25 mouse cellular contexts compared by ENCODE assay signal in the genomic region with DNA sequence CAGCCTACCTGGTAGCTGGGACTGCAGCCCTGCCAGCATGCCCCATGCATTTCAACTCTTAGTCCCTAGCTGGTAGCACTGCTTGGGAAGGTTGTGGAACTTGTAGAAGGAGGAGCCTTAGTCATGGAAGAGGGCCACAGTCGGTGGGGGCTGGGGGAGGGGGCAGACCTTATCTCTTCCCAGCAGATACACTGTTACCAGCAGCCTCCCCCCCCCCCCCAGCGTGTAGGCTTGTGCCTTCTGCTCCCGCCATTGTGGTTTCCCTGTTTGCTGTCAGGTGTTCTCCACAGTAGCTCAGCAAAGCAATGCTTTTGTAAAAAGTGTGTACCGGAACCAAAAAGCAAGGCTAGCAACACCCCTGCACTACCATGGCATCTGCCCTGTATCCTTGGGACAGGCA. TPM values are rescaled to one million over a fixed set of nuclear protein-coding genes. Genes with fewer than 3 reads are reported as not detected.
DNase-seq lines count a peak whose midpoint lies in the region; TF ChIP-seq lines count a peak whose summit lies in the region.
"Had no signal": no experiment of that assay in that cellular context is flagged by ENCODE, and none has a peak within 500 bp of the region (broad histone marks: within the 10 kb centered on the region; RNA-seq: fewer than 3 reads in every experiment).

No protein-coding gene starts in this region.

- H3K79me2 ChIP-seq in MEL (ENCODE audit: control insufficient read depth, insufficient read depth, low read length, poor library complexity) = no peaks in the 10 kb centered on the region

- no peaks in the 10 kb centered on the region for H3K36me3 ChIP-seq in heart, embryonic 10.5 days
- H3K36me3 ChIP-seq in MEL (ENCODE audit: control insufficient read depth in 1 of 2, insufficient read depth in 2 of 2, low read length in 2 of 2) = peaks cover 3 to 4% of the 10 kb centered on the region in 2 experiments
- H3K36me3 ChIP-seq: G1E had no signal

- H3K9ac ChIP-seq in MEL (ENCODE audit: control insufficient read depth, low read depth, low read length, poor library complexity, severe bottlenecking) = no peak overlapping the region

- H3K27me3 ChIP-seq in heart, embryonic 10.5 days (ENCODE audit: insufficient read depth, poor library complexity, severe bottlenecking) = no peaks in the 10 kb centered on the region
- no peaks in the 10 kb centered on the region for H3K27me3 ChIP-seq in MEL (ENCODE audit: control insufficient read depth in 1 of 2, insufficient read depth in 2 of 2, low read length in 2 of 2)
- H3K27me3 ChIP-seq: Patski had no signal

- H3K27ac ChIP-seq in heart, embryonic 10.5 days = no peak overlapping the region
- no peak overlapping the region for H3K27ac ChIP-seq in MEL (ENCODE audit: control insufficient read depth, low read depth, low read length)

- DNase-seq in heart, adult 11 months = peak; percentile 41
- DNase-seq in heart, embryonic 10.5 days (ENCODE audit: low spot score) = no peak
- peak; percentile 57 for DNase-seq in MEL (ENCODE audit: low read depth, low spot score)
- no peak for DNase-seq in kidney, adult 8-10 months
- DNase-seq: adrenal gland, adult 2 months; adrenal gland, adult 8-10 months; adrenal gland, postnatal 10 days; adrenal gland, postnatal 14 days; adrenal gland, postnatal 25 days; adrenal gland, postnatal 36 days; B cell, adult 2 months; cerebellum, adult 11 months; cerebellum, adult 11-12 months; cerebellum, adult 18-20 months; cerebellum, adult 2 months had no signal

- no peak; a peak in 1 of 4 replicates for TF ChIP-seq POLR2A in MEL (IDR thresholded peaks at IDR 0.05; ENCODE audit: control insufficient read depth in 1 of 2, insufficient read depth in 1 of 2, low read depth in 1 of 2, low read length in 2 of 2, poor library complexity in 1 of 2)

- no peaks in the 10 kb centered on the region for H3K9me3 ChIP-seq in heart, embryonic 10.5 days
- H3K9me3 ChIP-seq in MEL (replicated peaks; ENCODE audit: insufficient read depth, low read length) = no peaks in the 10 kb centered on the region

- TF ChIP-seq RAD21 in MEL (IDR thresholded peaks at IDR 0.05; ENCODE audit: low read depth, low read length) = no peak

- peak in 1 of 2 experiments; percentile 34; a peak in 2 of 4 replicates for TF ChIP-seq EP300 in MEL (IDR thresholded peaks at IDR 0.05; ENCODE audit: low read depth in 1 of 2, low read length in 2 of 2)

- TF ChIP-seq CTCF in MEL (IDR thresholded peaks at IDR 0.05 in 2 of 3, conservative IDR thresholded peaks at IDR 0.05 in 1 of 3; ENCODE audit: control insufficient read depth in 1 of 3, insufficient read depth in 1 of 3, low read depth in 2 of 3, low read length in 3 of 3, poor library complexity in 1 of 3, severe bottlenecking in 1 of 3) = no peak

- no peak overlapping the region for H3K4me3 ChIP-seq in heart, embryonic 10.5 days
- no peak overlapping the region for H3K4me3 ChIP-seq in MEL (ENCODE audit: control insufficient read depth in 1 of 2, insufficient read depth in 1 of 2, low read depth in 2 of 2, low read length in 2 of 2)

- 82% methylated on average over 4 of the region's 4 CpGs for WGBS in heart, embryonic 10.5 days

- H3K4me1 ChIP-seq in heart, embryonic 10.5 days = no peaks in the 10 kb centered on the region
- H3K4me1 ChIP-seq in MEL (ENCODE audit: control insufficient read depth in 1 of 2, insufficient read depth in 2 of 2, low read length in 2 of 2) = peaks cover 9 to 11% of the 10 kb centered on the region in 2 experiments; a peak in 3 of 4 replicates

TF ChIP-seq in MEL, 35 proteins besides CTCF, POLR2A, EP300 and RAD21:
- no peak for TF ChIP-seq CHD1 (IDR thresholded peaks at IDR 0.05; ENCODE audit: low read depth, low read length)
- no peak for TF ChIP-seq RCOR1 (IDR thresholded peaks at IDR 0.05; ENCODE audit: low read depth, low read length)
- peak; percentile 62 for TF ChIP-seq TCF12 (IDR thresholded peaks at IDR 0.05; ENCODE audit: low read depth, low read length)
- TF ChIP-seq TAL1 (IDR thresholded peaks at IDR 0.05; ENCODE audit: low read length) = peak; percentile 35; the same call in 1 of the 2 replicates
- TF ChIP-seq SIN3A (IDR thresholded peaks at IDR 0.05; ENCODE audit: low read length) = no peak
- 0 out of 2 replicates have a peak, but pooled peaks have one; percentile 25 for TF ChIP-seq ETS1 (IDR thresholded peaks at IDR 0.05; ENCODE audit: low read depth, low read length)

RNA-seq across cellular contexts. Expression of a gene that starts 23.6 kb away (rescaled TPM):
- 46.6 and 73.7 TPM in 2 replicates for polyA plus RNA-seq in heart, embryonic 10.5 days (2016; fragmentation: Nextera tagmentation; extraction: Ambion mirVana)
- 102 and 114 TPM in 2 replicates for total RNA-seq in MEL (2012; rRNA removed)
- polyA plus RNA-seq in MEL (2012; ENCODE audit: insufficient read depth in 1 of 2, insufficient read length in 2 of 2, low read depth in 1 of 2, low replicate concordance in 2 of 2, missing spikeins in 1 of 2) = 100 to 1,000 TPM in 1 of 2 experiments, not detected in 1; 184 TPM

RNA-seq across cellular contexts. Expression of a gene that starts 28.6 kb away (rescaled TPM):
- polyA plus RNA-seq in heart, embryonic 10.5 days (2016; fragmentation: Nextera tagmentation; extraction: Ambion mirVana) = not detected in 2 replicates
- total RNA-seq in MEL (2012; rRNA removed) = not detected in 2 replicates
- polyA plus RNA-seq in MEL (2012; ENCODE audit: insufficient read depth in 1 of 2, insufficient read length in 2 of 2, low read depth in 1 of 2, low replicate concordance in 2 of 2, missing spikeins in 1 of 2) = not detected
- total RNA-seq: adrenal gland, adult 2 months; adrenal gland, postnatal 14 days; adrenal gland, postnatal 25 days; adrenal gland, postnatal 36 days; adrenal gland, postnatal 4 days; CH12.LX; ES-E14; G1E had no signal
- polyA plus RNA-seq: activated CD4-positive, CD25-positive, alpha-beta regulatory T cell, adult 4 months; adrenal gland, adult 2 months; brain, embryonic 14.5 days; C2C12; CD4-positive, CD25-positive, alpha-beta regulatory T cell, adult 4 months; cerebellum, adult 2 months; G1E had no signal

RNA-seq across cellular contexts. Expression of a gene that starts 36.8 kb away (rescaled TPM):
- 0.20 and 0.44 TPM in 2 replicates for polyA plus RNA-seq in heart, embryonic 10.5 days (2016; fragmentation: Nextera tagmentation; extraction: Ambion mirVana)
- total RNA-seq in MEL (2012; rRNA removed) = not detected in 2 replicates
- not detected for polyA plus RNA-seq in MEL (2012; ENCODE audit: insufficient read depth in 1 of 2, insufficient read length in 2 of 2, low read depth in 1 of 2, low replicate concordance in 2 of 2, missing spikeins in 1 of 2)
- total RNA-seq: adrenal gland, adult 18-20 months; adrenal gland, adult 2 months; adrenal gland, adult 8-10 months; adrenal gland, postnatal 10 days; adrenal gland, postnatal 14 days; adrenal gland, postnatal 25 days; adrenal gland, postnatal 36 days; adrenal gland, postnatal 4 days; CH12.LX; G1E had no signal
- polyA plus RNA-seq: activated CD4-positive, CD25-positive, alpha-beta regulatory T cell, adult 4 months; adrenal gland, adult 2 months; C2C12; CD4-positive, CD25-positive, alpha-beta regulatory T cell, adult 4 months; cerebellum, adult 2 months; G1E; Patski had no signal

RNA-seq across cellular contexts. Expression of a gene that starts 40.5 kb away (rescaled TPM):
- polyA plus RNA-seq in heart, embryonic 10.5 days (2016; fragmentation: Nextera tagmentation; extraction: Ambion mirVana) = 39.7 and 39.9 TPM in 2 replicates
- total RNA-seq in MEL (2012; rRNA removed) = 18.5 and 21.7 TPM in 2 replicates
- 10 to 100 TPM in 1 of 2 experiments, not detected in 1; 26.8 TPM for polyA plus RNA-seq in MEL (2012; ENCODE audit: insufficient read depth in 1 of 2, insufficient read length in 2 of 2, low read depth in 1 of 2, low replicate concordance in 2 of 2, missing spikeins in 1 of 2)

RNA-seq across cellular contexts. Expression of a gene that starts 53.2 kb away (rescaled TPM):
- not detected in 2 replicates for polyA plus RNA-seq in heart, embryonic 10.5 days (2016; fragmentation: Nextera tagmentation; extraction: Ambion mirVana)
- total RNA-seq in MEL (2012; rRNA removed) = 0.10 TPM in 1 of 2 replicates, not detected in the other
- under 1 TPM in 1 of 2 experiments, not detected in 1; 0.24 TPM for polyA plus RNA-seq in MEL (2012; ENCODE audit: insufficient read depth in 1 of 2, insufficient read length in 2 of 2, low read depth in 1 of 2, low replicate concordance in 2 of 2, missing spikeins in 1 of 2)
- total RNA-seq: adrenal gland, adult 18-20 months; adrenal gland, adult 2 months; adrenal gland, adult 8-10 months; adrenal gland, postnatal 10 days; adrenal gland, postnatal 14 days; adrenal gland, postnatal 25 days; adrenal gland, postnatal 36 days; adrenal gland, postnatal 4 days; CH12.LX; G1E had no signal
- polyA plus RNA-seq: activated CD4-positive, CD25-positive, alpha-beta regulatory T cell, adult 4 months; adrenal gland, adult 2 months; brain, embryonic 14.5 days; CD4-positive, CD25-positive, alpha-beta regulatory T cell, adult 4 months; cerebellum, adult 2 months; G1E had no signal

Comparison
In these comparisons a context has a peak if more than half of its experiments do, and no peak if none do; other contexts are left out.
1. DNase-seq: peak in heart, adult 11 months (single experiment) and MEL (single experiment); none in heart, embryonic 10.5 days (single experiment) and kidney, adult 8-10 months (0 of 2).